Mouse (Mus musculus) lung, postnatal 0 days (tissue): ENCODE data around the gene Ttll11. TPM values are rescaled to one million over a fixed set of nuclear protein-coding genes. Genes with fewer than 3 reads are reported as not detected.

Source experiments
- ATAC-seq: fragments of 200-750 bp; cut with Nextera tagmentation; 2 replicates; pipeline ENCODE4 v1.8.0; 2017; ENCODE audit warnings: moderate library complexity
- DNase-seq: peaks from one replicate; pipeline ENCODE4 v3.0.0-alpha.2; 2016; ENCODE audit warnings: low spot score
- H3K27ac ChIP-seq: fragments of 300-500 bp; sonication (generic); 2 replicates; pipeline ENCODE4 v1.5.1; 2014; ENCODE audit warnings: antibody characterized with exemption, mild to moderate bottlenecking, low read length, mixed read lengths
- H3K27me3 ChIP-seq: fragments of 300-500 bp; sonication (generic); replicated peaks from 2 replicates; pipeline ENCODE4 v1.6.1; 2014; ENCODE audit warnings: low read length, mixed read lengths; ENCODE audit not compliant: insufficient read depth
- H3K36me3 ChIP-seq: fragments of 300-500 bp; sonication (generic); 2 replicates; pipeline ENCODE4 v1.6.1; 2014; ENCODE audit warnings: low read length, mixed read lengths; ENCODE audit not compliant: insufficient read depth
- H3K4me1 ChIP-seq: fragments of 300-500 bp; sonication (generic); 2 replicates; pipeline ENCODE4 v1.6.1; 2014; ENCODE audit warnings: antibody characterized with exemption, low read depth, low read length, mixed read lengths; ENCODE audit not compliant: insufficient read depth
- H3K4me2 ChIP-seq: fragments of 300-500 bp; sonication (generic); replicated peaks from 2 replicates; pipeline ENCODE4 v1.6.1; 2014; ENCODE audit warnings: low read depth, mild to moderate bottlenecking, low read length, moderate library complexity, mixed read lengths
- H3K4me3 ChIP-seq: fragments of 300-500 bp; sonication (generic); 2 replicates; pipeline ENCODE4 v1.5.1; 2014; ENCODE audit warnings: low read depth, low read length
- H3K9ac ChIP-seq: fragments of 300-500 bp; sonication (generic); replicated peaks from 2 replicates; pipeline ENCODE4 v1.6.1; 2014; ENCODE audit warnings: low read depth, mild to moderate bottlenecking
- H3K9me3 ChIP-seq: fragments of 300-500 bp; sonication (generic); 2 replicates; pipeline ENCODE4 v1.6.1; 2016; ENCODE audit warnings: low read length, mixed read lengths
- CTCF ChIP-seq: IDR thresholded peaks from 2 replicates; pipeline ENCODE4 v1.5.1; 2016; ENCODE audit warnings: antibody characterized with exemption, mild to moderate bottlenecking
- EP300 ChIP-seq: IDR thresholded peaks from 2 replicates; pipeline ENCODE4 v1.6.1; 2016; ENCODE audit warnings: antibody characterized with exemption, mild to moderate bottlenecking, control low read depth
- WGBS: fragments of 180-500 bp; shearing (Covaris S2); extraction: QIAGEN DNeasy Blood & Tissue Kit; methylation state at CpG from one replicate; pipeline ENCODE4 v1.1.7; 2014; 5-methylcytosine and 5-hydroxymethylcytosine counted together
- polyA plus RNA-seq: library from polyadenylated mRNA; unstranded; fragments of >200 nt; fragmentation: Nextera tagmentation; extraction: Ambion mirVana; gene quantifications from 2 replicates; pipeline ENCODE4 v1.2.1, GENCODE M21; 2015

Ttll11 gene
- polyA plus RNA-seq, 1 experiment from 2014 or later, result 2.1 TPM

GRCm38 (mm10) chr2:35768538-35769238, 211.0 kb downstream of the Ttll11 start:
- ATAC-seq (no peak), DNase-seq (no peak)
- H3K27ac ChIP-seq, result no peak overlapping the region
- no peaks in the 10 kb centered on the region for H3K4me1 ChIP-seq
- WGBS, result 43% methylated on average over 4 of the region's 4 CpGs
- TF ChIP-seq CTCF (no peak), EP300 (no peak)
- H3K9me3 ChIP-seq, result no peaks in the 10 kb centered on the region
- no peak overlapping the region for H3K4me2 ChIP-seq
- H3K27me3 ChIP-seq, result no peaks in the 10 kb centered on the region
- no peaks in the 10 kb centered on the region for H3K36me3 ChIP-seq
- H3K9ac ChIP-seq, result no peak overlapping the region
- H3K4me3 ChIP-seq, result no peak overlapping the region

- Histone ChIP-seq H3K4me1 (no peaks in the 10 kb centered on the region), H3K4me3 (no peak overlapping the region), H3K27me3 (no peaks in the 10 kb centered on the region), H3K9me3 (no peaks in the 10 kb centered on the region), H3K9ac (no peak overlapping the region), H3K4me2 (no peak overlapping the region), H3K36me3 (no peaks in the 10 kb centered on the region), H3K27ac (no peak overlapping the region)
- WGBS, result 44% methylated on average over 14 of the region's 14 CpGs
- no peak for TF ChIP-seq CTCF
- no peak for TF ChIP-seq EP300
- ATAC-seq, result peak; percentile 46
- DNase-seq, result peak; percentile 11
Measured at GRCm38 (mm10) chr2:35767834-35768537, 211.7 kb downstream of the Ttll11 start.

GRCm38 (mm10) chr2:35764328-35764727, 215.4 kb downstream of the Ttll11 start:
- WGBS, result 15% methylated on average over 8 of the region's 8 CpGs
- H3K4me1 ChIP-seq, result no peaks in the 10 kb centered on the region
- no peaks in the 10 kb centered on the region for H3K36me3 ChIP-seq
- H3K27ac ChIP-seq, result no peak overlapping the region
- no peak overlapping the region for H3K4me2 ChIP-seq
- no peak overlapping the region for H3K9ac ChIP-seq
- H3K9me3 ChIP-seq, result no peaks in the 10 kb centered on the region
- peak; percentile 35 for DNase-seq
- H3K4me3 ChIP-seq, result no peak overlapping the region
- H3K27me3 ChIP-seq, result no peaks in the 10 kb centered on the region
- peak; percentile 67 for ATAC-seq
- TF ChIP-seq EP300 (no peak), CTCF (no peak)

GRCm38 (mm10) chr2:35763818-35764217, 215.9 kb downstream of the Ttll11 start:
- no peak overlapping the region for H3K27ac ChIP-seq
- WGBS, result 92% methylated on average over 7 of the region's 7 CpGs
- no peaks in the 10 kb centered on the region for H3K4me1 ChIP-seq
- H3K4me3 ChIP-seq, result no peak overlapping the region
- H3K4me2 ChIP-seq, result no peak overlapping the region
- no peak overlapping the region for H3K9ac ChIP-seq
- no peaks in the 10 kb centered on the region for H3K9me3 ChIP-seq
- no peaks in the 10 kb centered on the region for H3K27me3 ChIP-seq
- ATAC-seq (no peak), DNase-seq (no peak)
- H3K36me3 ChIP-seq, result no peaks in the 10 kb centered on the region
- no peak for TF ChIP-seq EP300
- TF ChIP-seq CTCF, result no peak

GRCm38 (mm10) chr2:35761458-35761857, 218.3 kb downstream of the Ttll11 start:
- no peaks in the 10 kb centered on the region for H3K4me1 ChIP-seq
- ATAC-seq (no peak), DNase-seq (no peak)
- H3K36me3 ChIP-seq, result no peaks in the 10 kb centered on the region
- 86% methylated on average over 5 of the region's 5 CpGs for WGBS
- H3K9me3 ChIP-seq, result no peaks in the 10 kb centered on the region
- no peak overlapping the region for H3K4me3 ChIP-seq
- no peak overlapping the region for H3K4me2 ChIP-seq
- H3K27me3 ChIP-seq, result no peaks in the 10 kb centered on the region
- H3K9ac ChIP-seq, result no peak overlapping the region
- TF ChIP-seq CTCF (peak; percentile 29; the same call in 1 of the 2 replicates), EP300 (no peak)
- no peak overlapping the region for H3K27ac ChIP-seq

- H3K27ac ChIP-seq, result no peak overlapping the region
- no peak overlapping the region for H3K4me2 ChIP-seq
- no peak overlapping the region for H3K9ac ChIP-seq
- DNase-seq (no peak), ATAC-seq (no peak)
- H3K4me3 ChIP-seq, result no peak overlapping the region
- H3K4me1 ChIP-seq, result no peaks in the 10 kb centered on the region
- no peaks in the 10 kb centered on the region for H3K27me3 ChIP-seq
- no peaks in the 10 kb centered on the region for H3K9me3 ChIP-seq
- no peak for TF ChIP-seq EP300
- H3K36me3 ChIP-seq, result no peaks in the 10 kb centered on the region
Measured at GRCm38 (mm10) chr2:35760867-35761266, 218.8 kb downstream of the Ttll11 start.
